ENCODE assay signal across 10 mouse cellular contexts in the genomic region with DNA sequence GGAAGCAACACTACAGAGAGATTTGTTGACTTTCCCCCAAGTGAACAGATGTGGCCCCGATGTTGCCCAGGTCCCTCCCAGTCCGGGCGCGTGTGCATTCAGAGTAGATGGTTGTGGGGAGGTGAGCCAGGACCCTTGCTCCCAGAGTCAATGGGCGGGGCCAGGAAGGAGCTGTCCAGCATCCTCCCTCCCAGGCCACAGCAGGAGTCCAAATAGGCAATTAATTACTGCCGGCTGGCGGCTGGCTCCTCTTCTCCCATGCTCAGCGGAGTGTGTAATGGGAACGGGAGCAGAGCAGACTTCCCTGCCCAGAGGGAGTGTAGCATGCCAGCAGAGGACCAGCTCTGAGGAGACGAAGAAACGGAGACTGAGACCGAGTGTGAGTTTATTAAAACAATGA. TPM values are rescaled to one million over a fixed set of nuclear protein-coding genes. Genes with fewer than 3 reads are reported as not detected.
DNase-seq lines count a peak whose midpoint lies in the region; ATAC-seq lines count a peak whose summit lies in the region.
"Had no signal": no experiment of that assay in that cellular context is flagged by ENCODE, and none has a peak within 500 bp of the region (broad histone marks: within the 10 kb centered on the region; RNA-seq: fewer than 3 reads in every experiment).

No protein-coding gene starts in this region.

- WGBS in forebrain, embryonic 14.5 days: 1% methylated on average over 12 of the region's 12 CpGs
- 2% methylated on average over 12 of the region's 12 CpGs for WGBS in neural tube, embryonic 14.5 days

- peak overlapping the region; percentile 58; the same call in 1 of the 2 replicates for H3K27ac ChIP-seq in forebrain, embryonic 14.5 days (ENCODE audit: low read depth, low read length)
- H3K27ac ChIP-seq in neural tube, embryonic 14.5 days (ENCODE audit: low read depth, low read length): peak overlapping the region; percentile 52
- H3K27ac ChIP-seq: lung, embryonic 15.5 days had no signal

- H3K27me3 ChIP-seq in forebrain, embryonic 14.5 days (replicated peaks; ENCODE audit: control insufficient read depth, insufficient read depth, low read length): no peaks in the 10 kb centered on the region
- H3K27me3 ChIP-seq in neural tube, embryonic 14.5 days (ENCODE audit: control insufficient read depth, insufficient read depth, low read length): peaks cover under 1% of the 10 kb centered on the region; the same call in 1 of the 2 replicates

- H3K9ac ChIP-seq in forebrain, embryonic 14.5 days (ENCODE audit: low read length): peak overlapping the region; percentile 46
- no peak overlapping the region for H3K9ac ChIP-seq in neural tube, embryonic 14.5 days (replicated peaks; ENCODE audit: low read depth, low read length)
- H3K9ac ChIP-seq: lung, embryonic 15.5 days had no signal

- intact Hi-C loops in left cerebral cortex, postnatal 10 days (cut with DNase I): no loop called here
- intact Hi-C loops in left cerebral cortex, postnatal 36 days (cut with DNase I): loop anchor here (5.0 kb wide), 1 partner anchor 33 kb away; no protein-coding TSS in a partner anchor

- H3K9me3 ChIP-seq in forebrain, embryonic 14.5 days (replicated peaks; ENCODE audit: control insufficient read depth, low read length): no peaks in the 10 kb centered on the region
- H3K9me3 ChIP-seq in neural tube, embryonic 14.5 days (ENCODE audit: control insufficient read depth, low read length): no peaks in the 10 kb centered on the region
- H3K9me3 ChIP-seq: lung, embryonic 15.5 days had no signal

- peak overlapping the region; percentile 41 for H3K4me2 ChIP-seq in forebrain, embryonic 14.5 days (ENCODE audit: low read length)
- H3K4me2 ChIP-seq in neural tube, embryonic 14.5 days (ENCODE audit: low read depth, low read length): 0 out of 2 replicates have a peak overlapping the region, but pooled peaks have one; percentile 12
- H3K4me2 ChIP-seq: lung, embryonic 15.5 days had no signal

- peak; percentile 71 for ATAC-seq in forebrain, embryonic 14.5 days
- peak; percentile 83 for ATAC-seq in neural tube, embryonic 14.5 days (ENCODE audit: low read depth)

- peak; percentile 40 to 42 for DNase-seq in left cerebral cortex, postnatal 10 days (ENCODE audit: extremely low spot score in 1 of 2, low spot score in 2 of 2)
- DNase-seq in left cerebral cortex, postnatal 36 days (ENCODE audit: low spot score in 2 of 2): no peak
- peak; percentile 68 for DNase-seq in brain, adult 2 months (ENCODE audit: low read depth, low spot score)
- peak; percentile 83 for DNase-seq in forebrain, embryonic 14.5 days (ENCODE audit: low spot score)
- DNase-seq in kidney, postnatal 14 days: peak; percentile 61
- DNase-seq in urinary bladder, adult 2 months (ENCODE audit: low spot score): no peak
- no peak for DNase-seq in T-cell, adult 2 months (ENCODE audit: low spot score)

- H3K36me3 ChIP-seq in forebrain, embryonic 14.5 days (ENCODE audit: control insufficient read depth, insufficient read depth, low read length): no peaks in the 10 kb centered on the region
- no peaks in the 10 kb centered on the region for H3K36me3 ChIP-seq in neural tube, embryonic 14.5 days (ENCODE audit: control insufficient read depth, insufficient read depth, low read length)
- H3K36me3 ChIP-seq: lung, embryonic 15.5 days had no signal

- peaks cover 19% of the 10 kb centered on the region for H3K4me1 ChIP-seq in forebrain, embryonic 14.5 days (ENCODE audit: control insufficient read depth, insufficient read depth, low read length)
- H3K4me1 ChIP-seq in neural tube, embryonic 14.5 days (ENCODE audit: control insufficient read depth, insufficient read depth, low read length): peaks cover 11% of the 10 kb centered on the region; the same call in 1 of the 2 replicates
- H3K4me1 ChIP-seq: lung, embryonic 15.5 days had no signal

- H3K4me3 ChIP-seq in forebrain, embryonic 14.5 days (ENCODE audit: low read depth, low read length): no peak overlapping the region
- H3K4me3 ChIP-seq in neural tube, embryonic 14.5 days (ENCODE audit: low read depth, low read length): no peak overlapping the region
- H3K4me3 ChIP-seq: lung, embryonic 15.5 days had no signal

RNA-seq across cellular contexts. Expression of a gene that starts 15.5 kb away (rescaled TPM):
- total RNA-seq in left cerebral cortex, postnatal 10 days (2021): 10 to 100 TPM; 80.8 to 96.0 TPM
- 10 to 100 TPM; 95.4 to 97.9 TPM for total RNA-seq in left cerebral cortex, postnatal 36 days (2021)
- 4.6 and 6.4 TPM in 2 replicates for polyA plus RNA-seq in forebrain, embryonic 14.5 days (2014; fragmentation: Nextera tagmentation; extraction: Ambion mirVana)
- 9.2 and 10.7 TPM in 2 replicates for polyA plus RNA-seq in neural tube, embryonic 14.5 days (2014; fragmentation: Nextera tagmentation; extraction: Ambion mirVana)
- polyA plus RNA-seq in urinary bladder, adult 2 months (2012; rRNA removed): not detected in 2 replicates
- total RNA-seq: gastrocnemius, postnatal 4 days had no signal
- polyA plus RNA-seq: lung, embryonic 15.5 days had no signal

RNA-seq across cellular contexts. Expression of a gene that starts 29.6 kb away (rescaled TPM):
- total RNA-seq in left cerebral cortex, postnatal 10 days (2021): 10 to 100 TPM in 1 of 2 experiments, 1 to 10 TPM in 1; 9.7 to 11.7 TPM
- total RNA-seq in left cerebral cortex, postnatal 36 days (2021): 10 to 100 TPM; 12.1 to 13.1 TPM
- polyA plus RNA-seq in forebrain, embryonic 14.5 days (2014; fragmentation: Nextera tagmentation; extraction: Ambion mirVana): 10.4 and 12.8 TPM in 2 replicates
- polyA plus RNA-seq in neural tube, embryonic 14.5 days (2014; fragmentation: Nextera tagmentation; extraction: Ambion mirVana): 12.9 TPM in 2 replicates
- polyA plus RNA-seq in urinary bladder, adult 2 months (2012; rRNA removed): 6.6 and 7.4 TPM in 2 replicates

Comparison
In these comparisons a context has a peak if more than half of its experiments do, and no peak if none do; other contexts are left out.
1. DNase-seq: peak in left cerebral cortex, postnatal 10 days (2 of 2), brain, adult 2 months (single experiment), forebrain, embryonic 14.5 days (single experiment) and kidney, postnatal 14 days (single experiment); none in left cerebral cortex, postnatal 36 days (0 of 2), urinary bladder, adult 2 months (single experiment) and T-cell, adult 2 months (single experiment).